Mouse (Mus musculus) heart, adult 18-20 months (tissue): Measurements from ENCODE around the gene Epm2aip1. TPM values are rescaled to one million over a fixed set of nuclear protein-coding genes. Genes with fewer than 3 reads are reported as not detected.
A peak's percentile ranks its signal among the peaks of the same experiment; 100 is the strongest.

Experiments used
- DNase-seq, 2 experiments: peaks; one replicate each; pipeline ENCODE4 v3.0.0; 2021 to 2022; ENCODE audit warnings: mixed read lengths in 1 of 2
- total RNA-seq, 2 experiments: library from RNA; stranded (reverse); gene quantifications; 2 replicates each; pipeline ENCODE4 v1.2.3; 2021

Gene Epm2aip1
- total RNA-seq, 2 experiments from 2014 or later = 22.5 to 24.2 TPM

- DNase-seq = no peak
Observed at GRCm38 (mm10) chr9:111286468-111286867, 14.7 kb downstream of the Epm2aip1 start.

GRCm38 (mm10) chr9:111287956-111288355 is 16.2 kb downstream of the Epm2aip1 start:
- DNase-seq = no peak

GRCm38 (mm10) chr9:111289294-111289831 is 17.6 kb downstream of the Epm2aip1 start:
- peak in 1 of 2 experiments; percentile 11 for DNase-seq

DNA sequence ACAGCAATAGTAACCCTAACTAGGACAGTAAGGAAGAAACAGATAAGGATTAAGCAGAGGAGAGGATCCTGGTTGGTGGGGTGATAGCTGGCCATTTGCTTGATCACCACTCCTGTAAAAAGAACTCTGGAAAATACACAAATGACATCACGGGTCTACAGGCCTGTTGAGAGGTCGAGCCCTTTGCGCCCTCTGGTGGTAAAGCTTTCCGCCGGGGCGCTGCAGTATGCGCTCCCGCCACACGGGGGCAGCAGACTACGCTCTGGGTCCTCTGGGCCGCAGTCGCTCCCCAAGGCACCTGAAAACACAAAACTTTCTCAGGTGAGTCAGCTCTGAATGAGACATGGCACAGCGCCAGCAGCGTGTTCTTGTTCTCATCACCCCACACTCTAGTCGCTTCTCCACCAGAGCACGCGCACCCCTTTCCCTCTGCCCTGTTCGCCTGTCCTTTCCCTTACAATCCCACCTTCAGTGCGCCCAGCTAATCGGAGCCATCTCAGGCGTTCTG is 18.2 kb downstream of the Epm2aip1 start:
- peak; percentile 85 to 97 for DNase-seq

GRCm38 (mm10) chr9:111290539-111291100 is 18.9 kb downstream of the Epm2aip1 start:
- no peak for DNase-seq

- no peak for DNase-seq
Observed at GRCm38 (mm10) chr9:111293234-111293633, 21.5 kb downstream of the Epm2aip1 start.

DNA sequence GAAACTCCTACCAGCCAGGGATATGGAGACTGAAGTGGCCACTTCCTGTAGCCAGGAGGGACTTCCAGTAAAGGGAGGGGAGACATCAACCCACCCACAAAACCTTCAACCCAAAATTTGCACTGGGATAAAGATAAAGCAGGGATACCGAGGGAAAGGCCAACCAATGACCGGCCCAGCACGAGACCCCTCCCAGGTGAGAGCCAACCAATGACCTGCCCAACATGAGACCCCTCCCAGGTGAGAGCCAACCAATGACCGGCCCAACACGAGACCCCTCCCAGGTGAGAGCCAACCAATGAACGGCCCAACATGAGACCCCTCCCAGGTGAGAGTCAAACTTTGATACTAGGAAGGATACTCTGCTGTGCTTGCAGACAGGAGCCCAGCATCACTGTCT is 23.2 kb downstream of the Epm2aip1 start:
- no peak for DNase-seq

DNA sequence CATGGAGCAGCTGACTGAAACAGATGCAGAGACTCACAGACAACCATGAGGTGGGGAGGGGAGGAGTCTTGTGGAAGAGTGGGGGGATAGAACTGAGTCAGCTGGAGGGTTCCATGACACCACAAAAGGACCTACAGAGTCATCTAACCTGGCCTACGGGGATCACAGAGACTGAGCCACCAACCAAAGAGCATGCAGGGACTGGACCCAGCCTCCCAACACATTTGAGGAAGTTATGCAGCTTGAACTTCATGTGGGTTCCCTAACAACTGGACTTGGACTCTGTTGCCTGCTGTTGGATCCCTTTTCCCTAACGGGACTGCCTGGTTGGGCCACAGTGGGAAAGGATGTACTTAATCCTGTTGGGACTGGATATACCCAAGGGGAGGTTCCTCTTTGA is 23.6 kb downstream of the Epm2aip1 start:
- DNase-seq = no peak

GRCm38 (mm10) chr9:111296433-111296832 is 24.7 kb downstream of the Epm2aip1 start:
- no peak for DNase-seq

GRCm38 (mm10) chr9:111298606-111299005 is 26.9 kb downstream of the Epm2aip1 start:
- DNase-seq = no peak

DNA sequence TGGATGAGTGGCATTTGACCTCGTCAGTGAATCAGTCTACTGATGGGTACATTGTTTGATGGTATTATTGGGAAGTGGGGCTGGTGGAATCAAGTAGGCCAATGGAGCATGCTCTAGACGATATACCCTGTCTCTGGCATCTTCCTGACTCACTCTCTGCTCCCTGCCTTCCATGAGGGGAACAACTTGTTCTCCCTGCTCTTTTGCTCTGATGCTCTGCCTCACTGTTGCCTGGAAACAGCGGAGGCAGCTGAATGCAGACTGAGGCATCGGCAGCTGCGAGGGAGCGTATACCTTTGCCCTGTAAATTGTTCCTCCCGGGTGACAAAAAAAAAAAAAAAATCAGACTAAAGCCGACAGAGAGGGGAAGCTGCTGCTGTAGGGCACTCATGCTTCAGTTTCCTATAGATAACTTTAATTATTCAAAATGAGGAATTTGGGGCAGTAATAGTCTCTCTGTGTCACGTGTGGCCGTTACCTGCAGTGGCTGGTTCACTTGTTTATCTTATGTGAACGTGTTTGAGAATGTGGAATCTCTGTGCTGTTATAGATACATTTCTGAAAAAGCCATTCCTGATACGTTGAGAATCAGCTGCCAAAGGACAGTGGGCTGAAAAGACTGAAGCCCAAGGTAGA is 30.6 kb downstream of the Epm2aip1 start:
- no peak for DNase-seq

- DNase-seq = no peak
Observed at GRCm38 (mm10) chr9:111304036-111304435, 32.3 kb downstream of the Epm2aip1 start.

- DNase-seq = no peak
Observed at GRCm38 (mm10) chr9:111306142-111306541, 34.4 kb downstream of the Epm2aip1 start.

DNA sequence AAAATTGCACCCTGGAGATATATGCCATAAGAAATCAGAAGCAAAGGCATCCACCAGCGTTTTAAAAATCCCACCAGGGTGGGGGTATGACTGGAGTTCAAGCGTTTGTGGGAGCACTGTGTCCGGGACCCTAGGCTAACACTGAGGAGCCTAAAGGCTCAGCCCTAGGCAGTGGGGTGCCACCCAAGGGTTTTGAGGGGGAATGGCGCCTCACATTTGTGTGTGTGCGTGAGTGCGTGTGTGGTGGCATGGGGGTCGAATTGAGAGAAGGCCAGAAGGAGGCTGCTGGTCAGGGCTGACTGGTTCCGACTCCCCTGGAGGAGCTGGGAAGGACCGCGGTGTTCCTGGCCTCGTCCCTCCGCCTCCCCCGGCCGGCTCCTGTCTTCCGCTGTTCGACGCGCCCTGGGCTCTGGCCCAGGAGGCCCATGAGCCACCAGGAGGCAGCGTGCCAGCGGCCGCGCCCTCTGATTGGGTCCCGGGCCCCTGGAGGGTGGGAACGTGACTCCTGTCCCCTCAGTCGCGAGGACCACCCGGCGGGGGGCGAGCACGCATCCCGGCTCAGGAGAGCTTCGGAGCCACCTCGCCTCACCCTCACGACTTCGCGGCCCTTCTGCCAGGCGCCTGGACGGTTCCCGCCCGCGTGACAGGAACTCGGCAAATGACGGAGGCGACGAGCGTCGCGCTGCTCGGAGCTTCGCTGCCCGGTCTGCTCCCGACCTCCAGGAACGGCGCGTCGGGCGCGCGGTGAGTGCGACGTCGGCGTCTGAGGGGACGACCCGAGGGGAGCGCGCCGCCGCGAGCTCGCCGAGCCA is 39.5 kb downstream of the Epm2aip1 start, which contains the start of gene Trank1:
Gene Trank1, plus strand, starts transcription at position 709 of the 812 bp plus-strand sequence.
- DNase-seq = no peak

GRCm38 (mm10) chr9:111311843-111312441 is 40.2 kb downstream of the Epm2aip1 start:
- DNase-seq = no peak

- no peak for DNase-seq
Observed at GRCm38 (mm10) chr9:111312442-111313141, 40.9 kb downstream of the Epm2aip1 start.

GRCm38 (mm10) chr9:111313299-111313698 is 41.6 kb downstream of the Epm2aip1 start:
- DNase-seq = no peak

- DNase-seq = no peak
Observed at GRCm38 (mm10) chr9:111313793-111314192, 42.1 kb downstream of the Epm2aip1 start.

GRCm38 (mm10) chr9:111314219-111314618 is 42.5 kb downstream of the Epm2aip1 start:
- DNase-seq = peak in 1 of 2 experiments; percentile 63

GRCm38 (mm10) chr9:111320912-111321311 is 49.2 kb downstream of the Epm2aip1 start:
- DNase-seq = no peak

DNA sequence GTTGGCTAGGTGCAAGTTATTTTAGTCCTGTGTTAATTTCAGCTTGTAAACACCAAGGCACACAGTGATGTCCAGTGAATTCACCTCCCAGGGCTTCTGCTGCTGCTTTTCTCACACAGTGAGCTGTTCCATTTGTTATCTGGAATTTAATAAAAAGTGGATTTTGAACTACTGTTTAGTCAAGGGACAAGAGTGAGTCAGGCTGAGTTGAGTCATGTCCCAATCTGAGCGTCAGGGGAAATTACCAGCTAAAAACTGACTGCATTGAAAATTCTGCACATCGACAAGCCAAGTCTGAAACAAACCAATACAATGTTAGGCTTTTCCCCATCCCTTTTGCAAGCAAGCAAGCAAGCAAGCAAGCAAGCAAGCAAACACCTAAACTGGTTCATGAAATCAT is 53.2 kb downstream of the Epm2aip1 start:
- DNase-seq = peak; percentile 6 to 14
